Mouse (Mus musculus): ENCODE data around the gene Slc25a19.
"Not testable (repeated sequence)": the region's sequence is repeated elsewhere in the genome, so short reads cannot be mapped to it uniquely, and the experiment has no call there.

Slc25a19 gene

DNA sequence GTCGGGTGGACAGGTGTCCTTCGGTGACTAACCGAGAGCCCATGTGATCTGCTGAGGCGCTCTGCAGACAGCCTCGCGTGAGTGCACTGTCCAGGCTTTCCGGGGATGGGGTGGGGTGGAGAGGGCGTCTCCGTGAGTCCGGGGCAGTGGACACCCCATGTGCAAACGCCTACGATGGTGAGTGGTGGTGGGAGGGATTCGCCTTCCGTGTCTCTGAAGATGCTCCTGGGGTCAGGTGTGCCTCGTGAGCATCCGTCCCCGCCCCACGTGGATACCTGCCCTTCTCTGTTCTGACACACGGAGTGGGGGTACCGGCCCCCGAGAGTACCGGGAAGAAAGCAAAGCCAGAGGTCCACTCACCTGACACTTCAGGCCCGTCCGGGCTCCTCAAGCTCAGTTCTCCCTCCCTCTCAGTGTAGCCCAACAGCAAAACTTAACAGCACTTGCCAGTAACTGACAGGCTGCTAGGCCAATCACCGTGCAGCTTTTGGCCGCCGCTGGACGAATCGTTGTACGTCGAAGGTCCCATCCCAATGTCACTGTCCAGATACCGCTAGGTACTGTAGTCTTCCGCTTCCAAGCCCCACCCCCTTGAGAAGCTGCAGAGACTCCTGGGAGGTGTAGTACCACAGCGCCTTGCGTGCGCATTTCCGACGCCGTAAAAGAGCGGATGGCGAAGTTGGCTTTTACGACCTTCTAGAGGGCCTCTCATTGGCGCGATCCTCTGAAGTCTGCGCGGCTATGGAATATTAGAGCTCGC lies at the start of gene Slc25a19:
Gene Slc25a19, minus strand, starts transcription at position 591 of the 760 bp plus-strand sequence.
- DNase-seq (ENCODE audit: extremely low read depth, insufficient read length, low spot score), result peak; percentile 97

DNA sequence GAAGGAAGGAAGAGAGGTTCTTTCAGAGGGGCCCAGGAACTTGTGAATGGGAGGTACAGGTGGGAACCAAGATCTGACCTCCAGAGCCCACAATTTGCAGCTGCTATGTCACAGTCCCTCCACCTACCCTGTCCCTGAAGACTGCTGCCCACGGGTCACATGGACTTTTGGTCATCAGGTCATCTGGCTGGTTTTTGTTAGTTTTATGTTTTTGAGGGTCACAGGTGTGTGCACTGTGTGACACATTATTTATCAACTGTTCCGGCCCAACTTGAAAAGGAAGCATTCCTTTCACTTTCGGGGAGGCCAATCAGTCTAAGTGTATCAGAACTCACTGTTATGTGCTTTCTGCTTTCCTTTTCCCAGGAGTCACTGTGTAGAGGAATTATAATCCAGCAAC lies 49.4 kb upstream of the Slc25a19 start:
- DNase-seq (ENCODE audit: extremely low read depth, insufficient read length, low spot score), result no peak

DNA sequence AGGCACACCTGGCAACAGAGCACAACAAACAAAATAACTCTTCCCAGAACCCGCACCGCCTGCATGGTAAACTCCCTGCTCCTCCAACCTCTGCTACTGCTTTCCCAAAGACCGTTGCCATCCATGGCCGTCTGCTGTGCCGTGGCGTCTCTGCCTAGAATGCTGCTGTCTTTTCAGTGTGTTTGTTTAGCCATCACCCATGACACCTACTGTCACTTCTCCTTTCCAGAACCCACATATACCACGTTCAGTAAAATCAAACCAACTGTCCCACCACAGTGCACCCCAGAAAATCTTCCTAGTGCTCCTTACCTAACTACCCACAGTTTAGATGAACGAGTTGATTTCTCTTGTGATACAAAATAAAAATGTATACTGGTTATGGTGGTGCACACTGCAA lies 48.6 kb upstream of the Slc25a19 start:
- DNase-seq (ENCODE audit: extremely low read depth, insufficient read length, low spot score), result no peak

DNA sequence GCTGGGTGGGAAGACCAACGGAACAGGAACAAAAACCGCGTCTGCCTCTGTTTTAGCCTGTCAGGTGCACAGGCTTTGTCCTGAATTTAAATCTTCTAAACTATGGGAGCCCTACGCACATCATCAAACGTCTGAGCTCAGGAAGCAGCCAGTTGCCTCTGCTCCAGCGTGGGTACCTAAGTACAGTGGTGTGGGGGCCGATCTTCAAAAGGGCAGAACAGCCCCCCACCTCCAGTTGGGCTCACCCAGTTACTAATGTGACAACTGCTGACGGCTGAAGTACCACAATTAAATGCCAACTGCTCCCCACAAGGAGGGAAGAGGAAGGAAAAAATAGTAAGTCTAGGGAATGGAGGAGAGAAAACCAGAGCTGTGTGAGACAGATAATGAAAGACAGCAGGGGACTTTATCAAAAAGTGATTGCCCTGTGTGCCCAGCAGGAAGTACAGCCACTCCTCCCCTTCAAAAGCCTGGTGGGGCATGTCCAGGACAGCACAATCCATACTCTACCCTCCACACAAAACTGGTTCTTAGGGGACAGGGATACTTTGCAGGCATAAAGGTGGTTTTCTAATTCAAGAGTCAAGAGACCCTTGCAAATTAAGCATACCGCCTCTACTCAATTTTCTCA lies 46.3 kb upstream of the Slc25a19 start:
- no peak for DNase-seq (ENCODE audit: extremely low read depth, insufficient read length, low spot score)

DNA sequence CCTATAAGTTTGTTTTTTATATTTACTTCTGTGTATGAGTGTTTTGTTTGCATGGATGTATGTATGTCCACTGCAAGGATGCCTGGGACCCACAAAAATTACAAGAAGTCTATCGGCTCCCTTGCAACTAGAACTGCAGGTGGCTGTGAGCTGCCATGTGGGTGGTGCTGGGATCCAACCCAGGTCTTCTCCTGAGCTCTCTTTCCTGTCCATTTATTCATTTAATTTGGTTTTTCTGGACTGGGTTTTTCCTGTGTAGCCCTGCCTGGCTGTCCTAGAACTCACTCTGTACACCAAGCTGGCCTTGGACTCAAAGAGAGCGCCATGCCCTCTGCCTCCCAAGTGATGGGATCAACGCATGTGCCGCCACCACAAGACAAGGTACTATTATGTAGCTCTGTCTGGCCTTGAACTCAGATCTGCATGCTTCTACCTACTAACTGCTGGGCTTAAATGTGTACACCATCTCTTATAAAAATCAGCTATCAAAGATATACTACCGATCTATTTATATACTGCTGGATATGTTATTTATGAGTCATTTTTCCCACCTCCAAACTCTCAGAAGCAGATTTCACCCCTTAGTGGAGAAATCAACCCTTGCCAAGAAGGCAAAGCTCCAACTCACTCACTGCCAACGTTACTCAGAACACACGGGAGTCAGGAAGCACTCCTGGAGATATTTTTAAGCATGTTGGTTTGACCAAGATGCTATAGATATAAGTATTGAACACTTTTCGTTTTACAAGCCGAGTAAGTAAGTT lies 45.6 kb upstream of the Slc25a19 start:
- no peak for DNase-seq (ENCODE audit: extremely low read depth, insufficient read length, low spot score)

DNA sequence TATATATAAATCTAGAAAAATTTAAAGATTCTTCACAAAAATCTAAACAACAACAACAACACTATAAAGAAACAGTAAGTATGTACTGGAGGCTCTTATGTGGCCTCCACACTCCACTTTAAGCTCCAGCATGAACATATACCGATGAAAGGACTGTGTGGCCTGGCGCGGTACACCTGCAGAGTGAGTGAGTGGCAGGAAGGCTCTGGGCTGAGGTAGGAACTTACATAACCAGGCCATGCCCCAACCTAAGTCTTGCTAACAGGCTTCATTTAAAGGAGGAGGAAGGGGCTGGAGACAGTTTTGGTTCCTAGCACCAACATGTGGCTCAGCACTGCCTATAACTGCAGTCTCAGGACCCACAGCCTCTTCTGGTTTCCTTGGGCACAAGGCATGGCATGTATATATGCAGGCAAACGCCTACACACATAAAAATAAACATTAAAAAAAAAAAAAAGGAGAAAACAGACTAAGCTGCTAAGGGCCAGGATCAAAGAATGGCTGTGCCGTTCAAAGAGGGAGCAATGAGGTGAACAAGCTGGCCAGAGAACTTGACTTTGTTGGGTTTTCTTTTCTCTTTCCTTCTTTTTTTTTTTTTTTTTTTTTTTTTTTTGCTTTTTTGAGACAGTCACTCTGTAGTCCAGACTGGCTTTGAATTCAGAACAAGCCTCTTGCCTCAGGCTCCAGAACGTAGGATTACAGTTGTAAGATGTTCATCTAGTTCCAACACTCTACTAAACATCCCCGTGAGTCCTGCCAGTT lies 44.3 kb upstream of the Slc25a19 start:
- no peak for DNase-seq (ENCODE audit: extremely low read depth, insufficient read length, low spot score)

DNA sequence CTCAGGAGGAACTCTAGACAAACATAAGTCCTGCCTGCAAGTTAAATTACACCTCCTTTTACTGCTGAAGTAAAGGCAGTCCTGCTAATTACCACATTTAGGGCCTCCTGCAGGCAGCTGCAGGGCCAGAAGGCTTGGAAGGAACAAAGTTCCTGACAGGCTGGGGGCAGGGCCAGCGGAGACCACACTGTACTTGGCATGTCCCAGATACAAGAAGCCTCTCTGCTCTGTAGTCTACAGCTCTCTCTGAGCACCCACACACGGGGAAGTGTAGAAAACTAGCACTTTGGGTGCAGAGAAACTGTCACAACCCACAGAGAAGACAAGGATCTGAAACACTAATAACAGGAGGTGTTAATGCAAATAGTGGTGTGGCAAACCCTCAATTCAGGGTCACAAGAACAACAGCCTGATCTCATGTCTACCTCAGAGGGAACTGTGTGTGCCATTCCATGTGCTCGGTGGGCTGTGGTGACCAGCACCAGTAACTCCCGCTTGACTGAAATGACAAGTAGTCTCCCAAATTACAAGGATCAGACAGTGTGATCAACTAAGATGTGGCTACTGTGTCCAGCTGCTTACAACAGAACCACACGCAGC lies 42.5 kb upstream of the Slc25a19 start:
- DNase-seq (ENCODE audit: extremely low read depth, insufficient read length, low spot score), result no peak

DNA sequence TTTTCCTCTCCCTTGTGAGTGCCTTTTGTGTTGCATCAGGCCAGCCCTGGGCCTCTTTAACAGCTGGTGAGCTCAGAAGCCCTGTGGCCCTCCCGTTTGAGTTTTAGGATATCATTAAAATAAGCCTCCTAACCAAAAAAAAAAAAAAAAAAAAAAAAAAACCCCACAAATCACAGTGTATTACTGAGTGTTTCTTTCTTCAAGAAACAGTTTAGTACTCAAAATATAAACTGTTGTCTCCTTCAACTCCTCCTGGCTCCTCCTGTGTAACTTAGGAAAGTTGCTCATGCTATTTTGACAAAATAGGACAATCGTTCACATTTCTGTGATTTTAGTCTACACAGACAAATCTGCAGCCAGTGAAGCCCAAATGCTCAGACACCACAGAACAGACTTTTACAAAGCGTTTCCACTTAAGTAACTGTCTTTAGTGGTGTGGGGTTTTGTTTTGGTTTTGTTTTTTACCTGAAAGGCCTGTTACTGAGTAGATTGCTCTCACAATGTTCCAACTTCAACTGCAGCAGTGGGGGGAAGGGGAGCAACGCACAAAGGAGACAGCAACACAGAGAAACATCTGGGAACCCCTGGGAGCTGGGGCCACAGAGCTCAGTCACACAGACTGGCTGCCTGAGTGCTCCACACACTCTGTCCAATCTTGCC lies 35.7 kb upstream of the Slc25a19 start:
- DNase-seq (ENCODE audit: extremely low read depth, insufficient read length, low spot score), result no peak

DNA sequence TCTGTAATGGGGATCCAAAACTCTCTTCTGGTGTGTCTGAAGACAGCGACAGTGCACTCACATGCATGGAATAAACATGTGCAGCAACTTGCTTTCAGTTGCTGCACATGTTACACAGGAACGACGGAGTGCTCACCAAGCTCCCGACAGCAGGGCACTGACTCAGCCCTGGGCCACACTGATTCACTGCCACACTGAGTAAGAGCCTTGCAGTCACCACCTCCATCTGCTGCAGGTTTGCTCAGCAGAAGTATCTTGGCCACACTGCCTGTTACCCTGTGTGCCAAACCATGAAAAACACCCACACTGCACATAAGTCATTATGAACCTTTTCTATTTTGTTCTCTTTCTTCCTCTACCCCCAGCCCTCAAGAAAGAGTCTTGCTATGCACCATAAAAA lies 32.3 kb upstream of the Slc25a19 start:
- DNase-seq (ENCODE audit: extremely low read depth, insufficient read length, low spot score), result peak; percentile 67

DNA sequence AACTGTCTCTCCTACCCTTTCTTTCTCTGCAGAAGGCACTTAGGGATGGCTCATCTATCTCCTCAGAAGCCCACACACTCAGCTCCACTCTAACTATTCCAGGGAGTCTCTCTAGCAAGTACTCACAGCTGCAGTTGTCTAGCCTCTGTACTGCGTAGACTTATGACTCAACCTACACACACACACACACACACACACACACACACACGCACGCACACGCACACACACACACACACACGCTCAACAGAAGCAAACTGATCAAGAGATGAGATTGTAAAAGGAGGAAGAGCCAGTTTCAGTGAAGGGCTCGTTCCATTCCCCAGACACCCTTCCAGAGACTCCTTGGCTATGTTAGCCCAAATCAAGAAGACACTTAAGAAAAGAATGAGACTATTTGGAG lies 30.4 kb upstream of the Slc25a19 start:
- no peak for DNase-seq (ENCODE audit: extremely low read depth, insufficient read length, low spot score)

DNA sequence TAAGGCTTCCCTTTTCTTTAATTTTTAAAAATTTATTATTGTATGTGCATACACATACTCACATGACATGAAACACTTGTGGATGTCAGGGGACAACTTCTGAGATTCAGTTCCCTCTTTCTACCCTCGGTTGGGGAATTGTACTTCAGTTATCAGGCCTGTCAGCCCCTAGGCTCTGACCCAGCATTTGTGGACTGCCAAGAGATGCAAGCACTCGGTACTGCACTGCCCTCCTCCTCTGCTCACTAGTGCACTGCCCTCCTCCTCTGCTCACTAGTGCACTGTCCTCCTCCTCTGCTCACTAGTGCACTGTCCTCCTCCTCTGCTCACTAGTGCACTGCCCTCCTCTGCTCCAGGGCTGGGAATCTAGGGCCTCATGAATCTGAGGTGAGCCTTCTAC lies 26.0 kb upstream of the Slc25a19 start:
- DNase-seq (ENCODE audit: extremely low read depth, insufficient read length, low spot score), result no peak

DNA sequence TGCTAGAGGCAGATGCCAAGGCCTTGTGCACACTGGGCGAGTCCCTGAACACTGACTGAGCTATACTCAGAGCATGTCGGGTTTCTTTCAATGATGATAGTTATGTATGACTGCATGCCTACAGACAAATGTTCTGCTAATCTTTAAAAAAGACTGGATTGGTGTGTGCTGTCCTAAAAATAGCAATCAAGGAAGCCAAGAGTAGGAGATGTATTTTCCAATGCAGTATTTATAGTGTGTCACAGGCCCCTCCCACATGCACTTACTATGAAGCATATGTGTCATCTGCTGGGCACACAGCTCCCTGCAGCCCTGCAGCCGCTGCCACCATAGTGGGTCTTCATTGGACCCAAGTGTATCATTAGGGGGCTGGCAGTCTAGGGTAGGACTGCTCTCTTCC lies 25.1 kb upstream of the Slc25a19 start:
- no peak for DNase-seq (ENCODE audit: extremely low read depth, insufficient read length, low spot score)

DNA sequence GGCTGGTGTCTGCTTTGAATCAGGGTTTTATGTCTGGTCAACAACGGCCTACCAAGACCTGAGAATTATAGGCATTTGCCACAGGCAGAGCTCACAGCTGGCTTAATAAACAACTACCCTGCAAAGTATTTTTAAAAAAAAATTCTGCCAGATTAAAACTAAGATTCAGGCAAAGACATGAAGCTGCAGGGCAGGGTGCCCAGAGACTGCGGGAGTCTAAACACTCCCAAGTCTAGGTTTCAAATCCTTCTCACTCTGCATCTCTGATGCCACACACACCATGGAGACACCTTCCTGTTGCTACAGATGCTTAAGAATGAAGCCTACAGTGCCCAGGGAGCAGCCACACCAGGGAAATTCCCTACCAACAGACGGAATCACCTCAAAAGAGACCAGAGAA lies 23.6 kb upstream of the Slc25a19 start:
- no peak for DNase-seq (ENCODE audit: extremely low read depth, insufficient read length, low spot score)

DNA sequence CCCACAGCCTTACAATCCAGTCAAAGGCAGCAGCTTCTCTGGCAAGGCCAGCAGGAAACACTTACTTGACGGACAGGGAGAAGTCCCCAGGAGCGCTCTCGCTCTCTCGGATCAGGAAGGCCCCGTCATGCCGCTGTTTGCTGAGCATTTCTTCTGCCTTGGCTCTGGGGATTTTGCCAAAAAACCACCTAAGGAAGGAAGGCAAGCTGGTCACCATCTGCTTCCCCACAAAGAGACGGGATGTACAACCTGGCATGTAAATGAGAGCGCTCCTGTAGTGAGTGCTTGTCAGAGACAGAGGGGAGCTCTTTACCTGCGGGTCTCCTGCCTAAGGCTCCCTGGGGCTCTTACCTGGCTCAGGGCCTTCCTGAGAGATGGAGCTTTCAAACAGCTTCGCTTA lies 21.6 kb upstream of the Slc25a19 start:
- DNase-seq (ENCODE audit: extremely low read depth, insufficient read length, low spot score), result no peak

DNA sequence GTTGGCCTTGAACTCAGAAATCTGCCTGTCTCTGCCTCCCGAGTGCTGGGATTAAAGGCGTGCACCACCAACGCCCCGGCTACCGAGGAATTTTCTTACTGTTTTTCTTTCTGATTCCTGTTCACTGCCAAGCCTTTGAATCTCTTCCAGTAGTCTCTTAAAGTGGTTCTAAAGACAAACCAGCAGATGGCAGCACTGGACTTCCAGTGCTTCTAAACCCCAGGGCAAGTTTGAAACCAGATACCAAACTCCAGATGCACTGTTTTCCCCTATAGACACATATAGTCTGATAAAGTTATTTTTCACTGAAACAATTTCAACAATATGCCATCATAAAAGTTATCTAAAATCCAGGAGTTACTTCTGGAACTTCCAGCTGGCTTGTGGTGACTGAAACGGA lies 19.4 kb upstream of the Slc25a19 start:
- DNase-seq (ENCODE audit: extremely low read depth, insufficient read length, low spot score), result peak; percentile 36

DNA sequence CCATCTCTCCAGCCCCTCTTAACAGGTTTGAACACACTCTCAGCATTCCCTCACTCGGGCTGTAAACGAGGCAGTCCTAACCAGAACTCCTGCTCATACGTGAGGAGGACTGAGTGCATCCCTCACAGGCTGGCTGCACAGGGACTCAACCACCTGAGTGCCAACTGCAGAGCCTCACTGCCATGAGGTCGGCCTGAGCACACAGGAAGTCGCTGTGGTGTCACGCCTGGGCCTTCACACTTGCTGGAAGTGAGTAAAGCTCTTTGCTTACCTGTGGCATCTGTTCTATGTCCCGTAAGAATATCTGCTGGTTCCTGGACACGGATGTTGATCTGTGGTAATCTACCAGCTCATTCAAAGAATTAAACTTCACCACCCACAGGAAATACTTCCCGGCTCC lies 18.3 kb upstream of the Slc25a19 start:
- DNase-seq (ENCODE audit: extremely low read depth, insufficient read length, low spot score), result no peak

DNA sequence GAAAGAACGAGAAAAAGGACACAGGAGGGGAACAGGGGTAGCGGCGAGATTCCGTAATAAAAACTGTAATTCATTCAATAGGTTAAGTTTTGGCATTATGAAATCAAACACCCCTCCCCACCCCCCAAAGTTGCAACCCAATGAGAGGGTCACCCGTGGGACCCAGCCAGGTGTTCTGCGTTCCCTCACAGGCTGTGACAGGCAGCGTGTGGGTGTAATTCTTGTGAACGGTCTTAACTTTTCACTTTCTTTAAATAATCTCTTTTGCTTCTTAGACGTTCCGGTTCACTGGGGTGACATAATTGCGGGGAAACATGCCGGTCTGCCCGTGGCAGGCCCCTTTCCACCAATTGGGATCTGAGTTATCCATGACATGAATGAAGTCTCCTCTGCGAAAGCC lies 17.4 kb upstream of the Slc25a19 start:
- DNase-seq (ENCODE audit: extremely low read depth, insufficient read length, low spot score), result not testable (repeated sequence)

DNA sequence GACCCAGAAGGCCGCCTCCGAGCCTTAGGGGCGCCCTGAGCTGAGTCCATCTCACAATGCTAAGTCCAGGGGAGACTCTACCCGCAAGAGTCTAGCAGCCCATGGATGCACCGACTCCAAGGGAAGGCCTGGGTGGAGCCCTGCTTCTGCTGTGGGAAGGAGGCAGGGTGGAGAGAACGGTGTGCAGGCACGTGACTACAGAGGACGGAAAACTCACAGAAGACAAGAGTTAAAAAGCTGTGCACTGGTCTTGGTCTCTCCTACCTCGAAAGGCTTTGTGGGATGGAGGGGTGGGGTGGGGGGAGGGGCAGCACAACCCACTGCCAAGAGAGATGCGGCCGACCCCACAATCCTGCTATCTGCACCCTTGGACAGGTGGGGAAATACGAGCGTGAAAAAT lies 16.2 kb upstream of the Slc25a19 start:
- no peak for DNase-seq (ENCODE audit: extremely low read depth, insufficient read length, low spot score)

DNA sequence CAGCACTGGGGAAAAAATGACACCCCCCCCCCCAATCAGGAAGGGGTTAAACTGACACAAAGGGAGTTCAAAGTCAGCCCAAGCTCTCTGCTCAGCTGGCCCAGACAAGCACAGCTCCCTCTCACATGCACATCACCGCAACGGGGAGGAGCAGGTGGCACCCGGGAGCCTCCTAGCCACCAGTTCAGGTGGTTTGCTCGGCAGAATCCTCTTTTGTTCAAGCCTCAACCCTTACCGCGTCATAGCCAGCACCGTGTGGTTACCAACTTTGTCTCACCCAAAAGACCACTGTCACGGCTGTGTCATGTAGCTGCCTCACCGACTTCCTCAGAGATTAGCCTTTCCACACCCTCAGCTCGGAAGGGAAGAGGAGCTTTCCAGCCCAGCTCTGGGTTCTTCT lies 15.2 kb upstream of the Slc25a19 start:
- DNase-seq (ENCODE audit: extremely low read depth, insufficient read length, low spot score), result no peak

DNA sequence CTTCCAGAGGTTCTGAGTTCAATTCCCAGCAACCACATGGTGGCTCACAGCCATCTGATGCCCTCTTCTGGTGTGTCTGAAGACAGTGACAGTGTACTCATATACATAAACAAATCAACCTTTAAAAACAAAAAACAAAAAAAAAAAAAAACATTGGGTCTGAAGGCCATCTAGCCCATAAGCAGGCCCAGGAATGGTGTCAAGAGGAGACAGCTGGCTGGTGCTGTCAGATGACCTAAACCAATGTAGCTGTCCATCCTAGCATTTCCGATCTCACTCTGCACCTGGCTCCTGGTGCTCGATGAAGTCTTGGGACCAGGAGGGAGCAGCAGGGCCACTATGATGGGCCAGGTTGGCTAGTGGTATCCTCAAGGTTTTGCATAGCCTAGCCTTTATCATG lies 14.6 kb upstream of the Slc25a19 start:
- no peak for DNase-seq (ENCODE audit: extremely low read depth, insufficient read length, low spot score)

Data from 3134 (cell line).